Mouse (Mus musculus) embryonic facial prominence, embryonic 15.5 days (tissue): ENCODE results near the gene BC030499. TPM values are rescaled to one million over a fixed set of nuclear protein-coding genes. Genes with fewer than 3 reads are reported as not detected.
A peak's percentile ranks its signal among the peaks of the same experiment; 100 is the strongest.

Experiments
- ATAC-seq: fragments of 200-750 bp; cut with Nextera tagmentation; 2 replicates; pipeline ENCODE4 v1.8.0; 2017; ENCODE audit warnings: low read depth, moderate TSS enrichment; ENCODE audit not compliant: insufficient number of reproducible peaks, low FRiP score, low TSS enrichment
- H3K27ac ChIP-seq: fragments of 300-500 bp; sonication (generic); replicated peaks from 2 replicates; pipeline ENCODE4 v1.5.1; 2015; ENCODE audit warnings: mild to moderate bottlenecking, inconsistent platforms
- H3K27me3 ChIP-seq: fragments of 300-500 bp; sonication (generic); 2 replicates; pipeline ENCODE4 v1.6.1; 2015; ENCODE audit warnings: inconsistent platforms
- H3K36me3 ChIP-seq: fragments of 300-500 bp; sonication (generic); 2 replicates; pipeline ENCODE4 v1.6.1; 2015; ENCODE audit warnings: mild to moderate bottlenecking, inconsistent platforms
- H3K4me1 ChIP-seq: fragments of 300-500 bp; sonication (generic); 2 replicates; pipeline ENCODE4 v1.6.1; 2015; ENCODE audit warnings: inconsistent platforms
- H3K4me2 ChIP-seq: fragments of 300-500 bp; sonication (generic); replicated peaks from 2 replicates; pipeline ENCODE4 v1.6.1; 2015; ENCODE audit warnings: mild to moderate bottlenecking, inconsistent platforms
- H3K4me3 ChIP-seq: fragments of 300-500 bp; sonication (generic); replicated peaks from 2 replicates; pipeline ENCODE4 v1.5.1; 2015; ENCODE audit warnings: mild to moderate bottlenecking, inconsistent platforms
- H3K9ac ChIP-seq: fragments of 300-500 bp; sonication (generic); 2 replicates; pipeline ENCODE4 v1.6.1; 2015; ENCODE audit warnings: inconsistent platforms
- H3K9me3 ChIP-seq: fragments of 300-500 bp; sonication (generic); replicated peaks from 2 replicates; pipeline ENCODE4 v1.6.1; 2016; ENCODE audit warnings: inconsistent platforms
- WGBS: fragments of 180-500 bp; shearing (Covaris S2); methylation state at CpG from one replicate; pipeline ENCODE4 v1.1.7; 2015; 5-methylcytosine and 5-hydroxymethylcytosine counted together
- polyA plus RNA-seq: library from polyadenylated mRNA; unstranded; fragments of >200 nt; fragmentation: Nextera tagmentation; extraction: Ambion mirVana; gene quantifications from 2 replicates; pipeline ENCODE4 v1.2.1, GENCODE M21; 2015

BC030499 gene
- polyA plus RNA-seq, 1 experiment from 2014 or later: 0.29 TPM

DNA sequence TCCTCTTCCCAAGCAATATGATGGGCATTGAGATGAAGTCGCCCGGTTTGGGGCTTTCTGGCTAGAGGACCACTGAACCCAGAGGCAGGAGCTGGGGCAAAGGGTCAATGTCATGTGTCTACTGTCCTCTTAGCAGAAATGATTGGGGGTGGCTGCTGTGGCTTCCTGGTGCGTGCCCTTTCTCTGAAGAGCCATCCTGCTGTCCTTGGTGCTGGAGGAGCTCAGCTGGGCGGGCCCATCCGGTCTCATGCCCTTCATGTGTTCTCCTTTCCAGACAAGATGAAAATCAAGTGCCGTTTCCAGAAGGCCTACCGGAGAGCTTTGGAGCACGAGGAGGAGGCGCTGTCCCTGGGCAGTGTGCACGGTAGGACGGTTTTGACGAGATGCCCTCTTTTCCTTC lies 42.0 kb downstream of the BC030499 start:
- H3K9ac ChIP-seq: no peak overlapping the region
- H3K27me3 ChIP-seq: no peaks in the 10 kb centered on the region
- no peaks in the 10 kb centered on the region for H3K9me3 ChIP-seq
- no peak overlapping the region for H3K27ac ChIP-seq
- no peak for ATAC-seq
- peaks cover 47% of the 10 kb centered on the region for H3K36me3 ChIP-seq
- 95% methylated on average over 12 of the region's 12 CpGs for WGBS
- H3K4me3 ChIP-seq: no peak overlapping the region
- no peak overlapping the region for H3K4me2 ChIP-seq
- peaks cover 8% of the 10 kb centered on the region for H3K4me1 ChIP-seq

- Histone ChIP-seq H3K27ac (no peak overlapping the region), H3K4me1 (peaks cover 4% of the 10 kb centered on the region), H3K4me3 (no peak overlapping the region), H3K9me3 (no peaks in the 10 kb centered on the region), H3K27me3 (no peaks in the 10 kb centered on the region), H3K36me3 (peaks cover 53% of the 10 kb centered on the region), H3K4me2 (no peak overlapping the region), H3K9ac (no peak overlapping the region)
- no peak for ATAC-seq
- WGBS: 89% methylated on average over 5 of the region's 5 CpGs
These were observed 43.4 kb downstream of the BC030499 start for GRCm38 (mm10) chr11:78333992-78334391.

- no peak overlapping the region for H3K27ac ChIP-seq
- ATAC-seq: no peak
- H3K4me1 ChIP-seq: no peaks in the 10 kb centered on the region
- H3K4me2 ChIP-seq: no peak overlapping the region
- 92% methylated on average over 8 of the region's 8 CpGs for WGBS
- H3K4me3 ChIP-seq: no peak overlapping the region
- H3K36me3 ChIP-seq: peaks cover 75% of the 10 kb centered on the region
- H3K27me3 ChIP-seq: no peaks in the 10 kb centered on the region
- no peak overlapping the region for H3K9ac ChIP-seq
- H3K9me3 ChIP-seq: no peaks in the 10 kb centered on the region
These were observed 46.4 kb downstream of the BC030499 start for GRCm38 (mm10) chr11:78337040-78337439.

GRCm38 (mm10) chr11:78341702-78342101 lies 51.1 kb downstream of the BC030499 start:
- Histone ChIP-seq H3K36me3 (peaks cover 36% of the 10 kb centered on the region), H3K9ac (no peak overlapping the region)

DNA sequence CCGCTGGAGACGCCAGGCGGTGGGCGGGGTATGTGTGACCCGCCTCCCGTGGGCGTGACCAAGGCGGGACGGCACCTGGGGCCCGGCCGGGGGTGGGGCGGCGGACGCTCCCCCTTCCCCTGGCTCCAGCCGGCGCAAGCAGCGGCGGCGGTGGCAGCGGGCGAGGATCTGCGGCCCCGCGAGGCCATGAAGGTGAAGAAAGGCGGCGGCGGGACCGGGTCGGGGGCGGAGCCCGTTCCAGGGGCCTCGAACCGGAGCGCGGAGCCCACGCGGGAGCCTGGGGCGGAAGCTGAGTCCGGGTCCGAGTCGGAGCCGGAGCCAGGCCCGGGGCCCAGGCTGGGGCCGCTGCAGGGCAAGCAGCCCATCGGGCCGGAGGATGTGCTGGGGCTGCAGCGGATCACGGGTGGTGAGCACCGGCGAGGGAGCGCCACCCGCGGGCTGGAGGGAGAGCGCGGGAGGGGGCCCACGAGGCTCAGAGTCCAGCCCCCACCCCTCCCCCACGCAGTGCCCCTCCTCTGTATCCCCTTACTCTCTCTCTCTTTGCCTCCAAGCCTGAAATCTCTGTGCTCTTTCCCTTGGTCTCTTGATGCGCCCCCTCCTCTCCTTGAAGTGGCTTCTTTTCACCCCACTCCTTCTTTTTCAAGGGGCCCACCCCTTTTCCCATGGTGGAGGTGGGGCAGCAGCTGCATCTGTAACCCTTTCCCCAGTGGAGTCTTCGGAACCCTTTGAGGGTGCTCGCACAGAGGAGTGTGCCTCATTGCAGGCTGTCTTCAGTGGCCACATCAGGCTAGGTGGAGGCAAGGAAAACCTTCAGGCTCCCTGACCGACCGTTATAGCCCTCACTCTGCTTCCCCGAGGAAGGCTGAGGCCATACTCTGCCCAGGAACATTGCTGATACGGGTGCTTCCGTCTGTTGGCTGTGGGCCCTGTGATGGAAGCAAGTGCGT lies 53.0 kb downstream of the BC030499 start, which contains the start of gene Unc119:
Gene Unc119, plus strand, starts transcription at position 102 of the 947 bp plus-strand sequence.
- no peaks in the 10 kb centered on the region for H3K9me3 ChIP-seq
- H3K9ac ChIP-seq: peak within 1 kb of the TSS; percentile 90
- 1% methylated on average over 56 of the region's 66 CpGs for WGBS
- peaks cover 44% of the 10 kb centered on the region for H3K4me1 ChIP-seq
- peaks cover 34% of the 10 kb centered on the region for H3K36me3 ChIP-seq
- H3K4me2 ChIP-seq: peak within 1 kb of the TSS; percentile 84
- H3K27me3 ChIP-seq: no peaks in the 10 kb centered on the region
- peak within 1 kb of the TSS; percentile 90 for H3K4me3 ChIP-seq
- peak; percentile 83 for ATAC-seq
- H3K27ac ChIP-seq: peak within 1 kb of the TSS; percentile 91

More at GRCm38 (mm10) chr11:78341702-78342101, 51.1 kb downstream of the BC030499 start:
- no peak for ATAC-seq
- Histone ChIP-seq H3K9me3 (no peaks in the 10 kb centered on the region), H3K4me1 (peaks cover 33% of the 10 kb centered on the region), H3K4me2 (no peak overlapping the region), H3K4me3 (no peak overlapping the region), H3K27me3 (no peaks in the 10 kb centered on the region), H3K27ac (no peak overlapping the region)
- WGBS: 74% methylated on average over 12 of the region's 12 CpGs

DNA sequence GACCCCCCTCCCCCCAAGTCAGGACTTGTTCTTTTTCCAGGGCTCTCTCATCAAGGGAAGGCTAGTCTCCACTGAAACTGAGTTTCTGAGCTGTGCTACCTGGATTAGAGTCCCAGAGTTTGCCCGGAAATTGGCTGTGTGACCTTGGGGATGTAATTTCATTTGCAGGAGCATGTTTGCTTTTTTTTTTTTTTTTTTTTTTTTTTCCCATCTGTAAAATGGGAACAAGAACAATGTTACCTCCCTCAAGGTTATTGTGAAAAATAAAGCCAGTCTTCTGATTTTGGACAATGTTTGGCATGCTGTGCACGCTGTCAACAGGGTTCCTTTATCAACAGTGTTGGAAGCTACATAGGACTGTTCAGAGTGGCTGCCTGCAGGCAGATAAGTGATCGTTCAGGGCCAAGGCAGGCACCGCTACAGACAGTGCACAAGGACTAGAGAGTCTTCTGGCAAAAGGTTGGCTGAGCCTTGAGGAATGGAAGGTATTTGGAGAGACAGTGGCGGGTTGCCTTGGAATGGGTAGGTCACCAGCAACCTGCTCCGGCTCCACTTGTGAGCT lies 53.8 kb downstream of the BC030499 start:
- peaks cover 44% of the 10 kb centered on the region for H3K4me1 ChIP-seq
- H3K27me3 ChIP-seq: no peaks in the 10 kb centered on the region
- no peaks in the 10 kb centered on the region for H3K9me3 ChIP-seq
- ATAC-seq: no peak
- peak overlapping the region; percentile 84 for H3K4me2 ChIP-seq
- H3K36me3 ChIP-seq: peaks cover 30% of the 10 kb centered on the region
- WGBS: 62% methylated on average over 6 of the region's 6 CpGs
- H3K27ac ChIP-seq: 0 out of 2 replicates have a peak overlapping the region, but pooled peaks have one; percentile 8
- peak overlapping the region; percentile 90 for H3K4me3 ChIP-seq
- no peak overlapping the region for H3K9ac ChIP-seq

DNA sequence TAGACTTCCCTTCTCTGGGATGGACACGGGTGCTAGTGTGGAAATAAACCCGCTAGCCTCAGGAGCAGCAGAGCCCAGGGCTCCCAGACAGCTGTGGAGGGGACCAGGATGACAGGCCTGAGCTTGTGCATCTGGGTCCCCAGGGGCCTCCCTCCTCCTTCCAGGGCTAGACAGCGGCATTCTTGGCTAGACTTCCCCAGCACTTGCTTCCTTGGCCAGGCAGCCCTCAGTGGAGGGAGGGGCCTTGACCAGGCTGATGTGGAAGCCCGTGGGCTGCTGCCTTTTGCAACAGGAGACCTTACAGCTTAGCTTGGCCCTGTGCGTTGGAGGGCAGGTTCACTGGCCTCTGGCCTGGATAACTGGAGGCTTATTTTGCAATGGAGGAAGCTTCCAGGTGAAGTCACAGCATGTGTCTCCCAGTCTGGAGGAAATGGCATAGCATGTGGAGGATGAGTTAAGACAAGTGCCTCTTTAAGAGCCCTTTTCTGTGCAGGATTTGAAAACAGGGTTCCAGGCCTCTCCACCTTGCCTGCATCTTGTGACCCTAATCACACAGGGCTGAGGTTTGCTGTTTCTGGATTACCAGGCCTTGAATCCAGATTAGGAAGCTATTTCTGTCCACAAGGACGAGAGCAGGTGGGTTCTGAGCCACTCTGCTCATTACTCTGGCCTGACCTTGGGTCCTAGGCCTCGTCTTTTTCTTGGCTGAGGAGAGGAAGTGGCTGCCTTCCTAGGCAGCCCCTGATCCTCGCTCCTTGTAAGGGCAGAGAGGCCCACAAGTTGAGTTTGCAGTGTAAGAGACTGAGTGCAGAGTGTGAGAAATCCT lies 54.5 kb downstream of the BC030499 start:
- no peak for ATAC-seq
- WGBS: 35% methylated on average over 8 of the region's 8 CpGs
- Histone ChIP-seq H3K9ac (no peak overlapping the region), H3K27ac (peak overlapping the region; percentile 8; the same call in 1 of the 2 replicates), H3K27me3 (no peaks in the 10 kb centered on the region), H3K36me3 (peaks cover 23% of the 10 kb centered on the region), H3K4me1 (peaks cover 44% of the 10 kb centered on the region), H3K4me2 (peak overlapping the region; percentile 84), H3K9me3 (no peaks in the 10 kb centered on the region), H3K4me3 (0 out of 2 replicates have a peak overlapping the region, but pooled peaks have one; percentile 0)

- no peak overlapping the region for H3K9ac ChIP-seq
- 0 out of 2 replicates have a peak overlapping the region, but pooled peaks have one; percentile 8 for H3K27ac ChIP-seq
- H3K4me2 ChIP-seq: no peak overlapping the region
These were observed 55.2 kb downstream of the BC030499 start for GRCm38 (mm10) chr11:78345801-78346200.

More at GRCm38 (mm10) chr11:78345801-78346200, 55.2 kb downstream of the BC030499 start:
- no peaks in the 10 kb centered on the region for H3K9me3 ChIP-seq
- ATAC-seq: no peak
- H3K27me3 ChIP-seq: no peaks in the 10 kb centered on the region
- H3K4me3 ChIP-seq: no peak overlapping the region
- H3K4me1 ChIP-seq: peaks cover 44% of the 10 kb centered on the region
- WGBS: 71% methylated on average over 7 of the region's 7 CpGs
- peaks cover 18% of the 10 kb centered on the region for H3K36me3 ChIP-seq

Other genes starting within 250 kb of the BC030499 start
- 33.3 and 33.6 TPM in 2 replicates for gene Eral1, start 210.5 kb upstream of the BC030499 start, polyA plus RNA-seq
- 14.4 and 17.3 TPM in 2 replicates for gene Fam222b, start 196.2 kb upstream of the BC030499 start, polyA plus RNA-seq
- gene Traf4, start 125.3 kb upstream of the BC030499 start, polyA plus RNA-seq: 83.1 and 89.3 TPM in 2 replicates
- gene Nek8, start 114.2 kb upstream of the BC030499 start, polyA plus RNA-seq: 17.3 and 18.4 TPM in 2 replicates
- 30.3 and 32.8 TPM in 2 replicates for gene Tlcd1, start 114.1 kb upstream of the BC030499 start, polyA plus RNA-seq
- 1,371 and 1,410 TPM in 2 replicates for gene Rpl23a, start 107.3 kb upstream of the BC030499 start, polyA plus RNA-seq
- gene Rab34, start 102.4 kb upstream of the BC030499 start, polyA plus RNA-seq: 164 and 171 TPM in 2 replicates
- 3.1 and 4.7 TPM in 2 replicates for gene Proca1, start 97.4 kb upstream of the BC030499 start, polyA plus RNA-seq
- gene Sdf2, start 45.1 kb upstream of the BC030499 start, polyA plus RNA-seq: 95.5 and 105 TPM in 2 replicates
- gene Supt6, start 44.9 kb upstream of the BC030499 start, polyA plus RNA-seq: 27.8 and 28.5 TPM in 2 replicates
- 63.8 and 74.0 TPM in 2 replicates for gene 2610507B11Rik, start 29.1 kb upstream of the BC030499 start, polyA plus RNA-seq
- gene Spag5, start 10.7 kb downstream of the BC030499 start, polyA plus RNA-seq: 29.2 and 30.3 TPM in 2 replicates
- gene Aldoc, start 32.1 kb downstream of the BC030499 start, polyA plus RNA-seq: 30.1 and 36.8 TPM in 2 replicates
- 78.0 and 84.9 TPM in 2 replicates for gene Pigs, start 37.6 kb downstream of the BC030499 start, polyA plus RNA-seq
- gene Unc119, start 52.6 kb downstream of the BC030499 start, polyA plus RNA-seq: 46.9 and 54.2 TPM in 2 replicates
- gene Foxn1, start 95.7 kb downstream of the BC030499 start, polyA plus RNA-seq: 4.2 and 4.6 TPM in 2 replicates
- 0.07 and 0.11 TPM in 2 replicates for gene Slc13a2, start 131.4 kb downstream of the BC030499 start, polyA plus RNA-seq
- gene Slc46a1, start 174.9 kb downstream of the BC030499 start, polyA plus RNA-seq: 15.5 and 19.0 TPM in 2 replicates
- 2.3 and 2.5 TPM in 2 replicates for gene Sarm1, start 206.9 kb downstream of the BC030499 start, polyA plus RNA-seq
- gene Vtn, start 208.2 kb downstream of the BC030499 start, polyA plus RNA-seq: 2.0 and 4.4 TPM in 2 replicates
- gene Sebox, start 212.6 kb downstream of the BC030499 start, polyA plus RNA-seq: 0.17 TPM in 1 of 2 replicates, not detected in the other
- 41.5 and 45.1 TPM in 2 replicates for gene Tmem199, start 221.3 kb downstream of the BC030499 start, polyA plus RNA-seq
- 167 and 170 TPM in 2 replicates for gene Poldip2, start 221.4 kb downstream of the BC030499 start, polyA plus RNA-seq
- 79.6 and 80.7 TPM in 2 replicates for gene Tnfaip1, start 245.5 kb downstream of the BC030499 start, polyA plus RNA-seq
- gene Ift20, start 245.5 kb downstream of the BC030499 start, polyA plus RNA-seq: 187 TPM in 2 replicates